Mouse (Mus musculus): ENCODE measurements around the gene Ppm1j.

GRCm38 (mm10) chr3:104785284-104785683 is 4.4 kb downstream of the Ppm1j start:
- TF ChIP-seq TAL1 (IDR thresholded peaks at IDR 0.05; ENCODE audit: low read length) (no peak), GATA1 (IDR thresholded peaks at IDR 0.05; ENCODE audit: low read length) (no peak)
